Mouse (Mus musculus) spleen, embryonic (tissue): ENCODE data around the gene Olfr56.
"Not testable (repeated sequence)": the region's sequence is repeated elsewhere in the genome, so short reads cannot be mapped to it uniquely, and the experiment has no call there.

Source experiments
- CTCF ChIA-PET: fragments of 350-600 bp; sonication (Branson Sonifier 250); formaldehyde crosslinking; loops from one replicate; lab custom pipeline; 2022; lab: Charles Lee

Gene Olfr56

GRCm38 (mm10) chr11:48978240-48978939 lies at the start of gene Olfr56:
Gene Olfr56, plus strand, starts transcription at chr11:48978889.
- CTCF ChIA-PET, result not testable (repeated sequence)

- CTCF ChIA-PET, result not testable (repeated sequence)
Measured at GRCm38 (mm10) chr11:48933422-48933821, 45.3 kb upstream of the Olfr56 start.

GRCm38 (mm10) chr11:48933923-48934322 lies 44.8 kb upstream of the Olfr56 start:
- CTCF ChIA-PET, result interaction anchor here (0.8 kb wide), 1 partner anchor 1108 kb away, joined by 3 read pairs; no protein-coding TSS in a partner anchor

- CTCF ChIA-PET, result not testable (repeated sequence)
Measured at GRCm38 (mm10) chr11:48935291-48935690, 43.4 kb upstream of the Olfr56 start.

- CTCF ChIA-PET, result not testable (repeated sequence)
Measured at GRCm38 (mm10) chr11:48939286-48939685, 39.4 kb upstream of the Olfr56 start.

- CTCF ChIA-PET, result interaction anchor here (0.7 kb wide), 1 partner anchor 76 kb away, joined by 4 read pairs; no protein-coding TSS in a partner anchor
Measured at GRCm38 (mm10) chr11:48946090-48946489, 32.6 kb upstream of the Olfr56 start, which contains the start of gene Psme2b. Gene Psme2b, minus strand, starts transcription at chr11:48946190.

- CTCF ChIA-PET, result not testable (repeated sequence)
Measured at GRCm38 (mm10) chr11:48974686-48975085, 4.0 kb upstream of the Olfr56 start.

- CTCF ChIA-PET, result not testable (repeated sequence)
Measured at GRCm38 (mm10) chr11:48979251-48979650, 562 bp downstream of the Olfr56 start, which contains the start of gene 9930111J21Rik1. Gene 9930111J21Rik1, minus strand, starts transcription at chr11:48979398.

- CTCF ChIA-PET, result not testable (repeated sequence)
Measured at GRCm38 (mm10) chr11:48980052-48980451, 1.4 kb downstream of the Olfr56 start.

GRCm38 (mm10) chr11:48982848-48983247 lies 4.2 kb downstream of the Olfr56 start:
- CTCF ChIA-PET, result not testable (repeated sequence)

- CTCF ChIA-PET, result not testable (repeated sequence)
Measured at GRCm38 (mm10) chr11:48988219-48988618, 9.5 kb downstream of the Olfr56 start.

GRCm38 (mm10) chr11:48989981-48990380 lies 11.3 kb downstream of the Olfr56 start:
- CTCF ChIA-PET, result not testable (repeated sequence)

- CTCF ChIA-PET, result interaction anchor here (1.2 kb wide), 1 partner anchor 102 kb away, joined by 3 read pairs; no protein-coding TSS in a partner anchor
Measured at GRCm38 (mm10) chr11:48991740-48992520, 13.2 kb downstream of the Olfr56 start, which contains the start of gene Gm12185. Gene Gm12185, minus strand, starts transcription at chr11:48992226.

- CTCF ChIA-PET, result interaction anchor here (1.2 kb wide), 1 partner anchor 100 kb away, joined by 3 read pairs; no protein-coding TSS in a partner anchor
Measured at GRCm38 (mm10) chr11:48993296-48993695, 14.6 kb downstream of the Olfr56 start.

- CTCF ChIA-PET, result not testable (repeated sequence)
Measured at GRCm38 (mm10) chr11:48994018-48994417, 15.3 kb downstream of the Olfr56 start, which contains the start of gene Tgtp1. Gene Tgtp1, minus strand, starts transcription at chr11:48994172.

- CTCF ChIA-PET, result not testable (repeated sequence)
Measured at GRCm38 (mm10) chr11:49000411-49000810, 21.7 kb downstream of the Olfr56 start.

GRCm38 (mm10) chr11:49006317-49006716 lies 27.6 kb downstream of the Olfr56 start:
- CTCF ChIA-PET, result not testable (repeated sequence)

- CTCF ChIA-PET, result not testable (repeated sequence)
Measured at GRCm38 (mm10) chr11:49006785-49007184, 28.1 kb downstream of the Olfr56 start.

GRCm38 (mm10) chr11:49012074-49012473 lies 33.4 kb downstream of the Olfr56 start:
- CTCF ChIA-PET, result not testable (repeated sequence)

GRCm38 (mm10) chr11:49050064-49050463 lies 71.4 kb downstream of the Olfr56 start:
- CTCF ChIA-PET, result not testable (repeated sequence)

GRCm38 (mm10) chr11:49051093-49051891 lies 72.6 kb downstream of the Olfr56 start, which contains the start of gene 9930111J21Rik2:
Gene 9930111J21Rik2, minus strand, starts transcription at chr11:49051242.
- CTCF ChIA-PET, result not testable (repeated sequence)
